Mouse (Mus musculus) brain, embryonic 14.5 days (tissue): Measurements from ENCODE around the gene Tgfbr3.

Experiments
- CTCF ChIP-seq: fragments of 200-500 bp; IDR thresholded peaks from 2 replicates; pipeline ENCODE4 v1.5.1; 2012; ENCODE audit warnings: inconsistent platforms, mild to moderate bottlenecking, moderate library complexity, borderline replicate concordance; ENCODE audit not compliant: insufficient read depth, insufficient read length; ENCODE audit errors: extremely low read depth
- POLR2A ChIP-seq: fragments of 200-500 bp; IDR thresholded peaks from 2 replicates; pipeline ENCODE4 v1.6.1; 2012; ENCODE audit warnings: mild to moderate bottlenecking, inconsistent platforms, borderline replicate concordance; ENCODE audit not compliant: poor library complexity, insufficient read depth, insufficient read length, severe bottlenecking; ENCODE audit errors: extremely low read depth

GRCm38 (mm10) chr5:107087291-107087690 is 202.1 kb downstream of the Tgfbr3 start:
- no peak for TF ChIP-seq CTCF
- no peak for TF ChIP-seq POLR2A
